Mouse (Mus musculus): ENCODE data around the gene Phldb2. TPM values are rescaled to one million over a fixed set of nuclear protein-coding genes. Genes with fewer than 3 reads are reported as not detected.

The Phldb2 gene
- polyA plus RNA-seq, 1 experiment from 2014 or later: 200 TPM

GRCm38 (mm10) chr16:45762859-45763505 is 190.4 kb downstream of the Phldb2 start:
- in situ Hi-C loops (cut with MboI; ENCODE audit: low pct_unique_long_range_greater_than_20kb): loop anchor here (10.0 kb wide), 1 partner anchor 202 kb away; no protein-coding TSS in a partner anchor
- ChIA-PET CTCF (interaction anchor here (2.8 kb wide), 1 partner anchor 11 kb away, joined by 12 read pairs; no protein-coding TSS in a partner anchor), POLR2A (no interaction called here)
- DNase-seq (ENCODE audit: low read depth, low spot score) (no peak), ATAC-seq (peak; percentile 4)
- no peaks in the 10 kb centered on the region for H3K27me3 ChIP-seq
- TF ChIP-seq CTCF (IDR thresholded peaks at IDR 0.05): no peak

- CTCF ChIA-PET: no interaction called here
- in situ Hi-C loops (cut with MboI; ENCODE audit: low pct_unique_long_range_greater_than_20kb): loop anchor here (10.0 kb wide), 1 partner anchor 203 kb away; no protein-coding TSS in a partner anchor
Measured at GRCm38 (mm10) chr16:45761425-45761824, 192.0 kb downstream of the Phldb2 start.

GRCm38 (mm10) chr16:45758726-45759269 is 194.6 kb downstream of the Phldb2 start:
- H3K27me3 ChIP-seq: no peaks in the 10 kb centered on the region
- ATAC-seq (no peak), DNase-seq (ENCODE audit: low read depth, low spot score) (no peak)
- ChIA-PET POLR2A (no interaction called here), CTCF (interaction anchor here (1.3 kb wide), 1 partner anchor 209 kb away, joined by 3 read pairs; no protein-coding TSS in a partner anchor)
- no peak for TF ChIP-seq CTCF (IDR thresholded peaks at IDR 0.05)
- in situ Hi-C loops (cut with MboI; ENCODE audit: low pct_unique_long_range_greater_than_20kb): no loop called here

More at GRCm38 (mm10) chr16:45761425-45761824, 192.0 kb downstream of the Phldb2 start:
- peak; percentile 50 for TF ChIP-seq CTCF (IDR thresholded peaks at IDR 0.05)
- no peaks in the 10 kb centered on the region for H3K27me3 ChIP-seq
- no peak for ATAC-seq
- no peak for DNase-seq (ENCODE audit: low read depth, low spot score)
- POLR2A ChIA-PET: no interaction called here

- H3K27me3 ChIP-seq: no peaks in the 10 kb centered on the region
- POLR2A ChIA-PET: interaction anchor here (0.6 kb wide), 2 partner anchors 49 to 199 kb away, joined by 3 read pairs; no protein-coding TSS in a partner anchor
- ATAC-seq: no peak
- DNase-seq (ENCODE audit: low read depth, low spot score): no peak
- no peak for TF ChIP-seq CTCF (IDR thresholded peaks at IDR 0.05)
- in situ Hi-C loops (cut with MboI; ENCODE audit: low pct_unique_long_range_greater_than_20kb): no loop called here
- CTCF ChIA-PET: interaction anchor here (0.7 to 1.4 kb wide), 6 partner anchors 8 to 211 kb away, joined by 3 to 7 read pairs (median 3); no protein-coding TSS in a partner anchor
Measured at GRCm38 (mm10) chr16:45757421-45758078, 195.8 kb downstream of the Phldb2 start.

GRCm38 (mm10) chr16:45756855-45757254 is 196.5 kb downstream of the Phldb2 start:
- ATAC-seq (peak; percentile 67), DNase-seq (ENCODE audit: low read depth, low spot score) (no peak)
- H3K27me3 ChIP-seq: no peaks in the 10 kb centered on the region
- ChIA-PET POLR2A (interaction anchor here (0.6 kb wide), 1 partner anchor 50 kb away, joined by 3 read pairs; no protein-coding TSS in a partner anchor), CTCF (interaction anchor here (0.7 to 1.4 kb wide), 7 partner anchors 9 to 212 kb away, joined by 3 to 7 read pairs (median 3); no protein-coding TSS in a partner anchor)
- peak; percentile 69 for TF ChIP-seq CTCF (IDR thresholded peaks at IDR 0.05)
- in situ Hi-C loops (cut with MboI; ENCODE audit: low pct_unique_long_range_greater_than_20kb): no loop called here

- DNase-seq (ENCODE audit: low read depth, low spot score) (no peak), ATAC-seq (no peak)
- TF ChIP-seq CTCF (IDR thresholded peaks at IDR 0.05): peak; percentile 26
- H3K27me3 ChIP-seq: no peaks in the 10 kb centered on the region
- POLR2A ChIA-PET: interaction anchor here (1.0 kb wide), 1 partner anchor 100 kb away, joined by 3 read pairs; no protein-coding TSS in a partner anchor
- CTCF ChIA-PET: interaction anchor here (1.1 kb wide), 1 partner anchor 224 kb away, joined by 3 read pairs; no protein-coding TSS in a partner anchor
- in situ Hi-C loops (cut with MboI; ENCODE audit: low pct_unique_long_range_greater_than_20kb): no loop called here
Measured at GRCm38 (mm10) chr16:45743591-45744144, 209.7 kb downstream of the Phldb2 start.

GRCm38 (mm10) chr16:45742615-45743476 is 210.6 kb downstream of the Phldb2 start, which contains the start of gene Abhd10:
Gene Abhd10, minus strand, starts transcription at chr16:45742955.
- ChIA-PET CTCF (interaction anchor here (1.1 to 1.4 kb wide), 4 partner anchors 11 to 225 kb away, joined by 3 to 4 read pairs (median 3); no protein-coding TSS in a partner anchor), POLR2A (no interaction called here)
- in situ Hi-C loops (cut with MboI; ENCODE audit: low pct_unique_long_range_greater_than_20kb): no loop called here
- peak; percentile 88 for ATAC-seq
- H3K27me3 ChIP-seq: no peaks in the 10 kb centered on the region
- peak; percentile 64 for DNase-seq (ENCODE audit: low read depth, low spot score)
- TF ChIP-seq CTCF (IDR thresholded peaks at IDR 0.05): no peak

GRCm38 (mm10) chr16:45737880-45738279 is 215.5 kb downstream of the Phldb2 start:
- no peak for DNase-seq (ENCODE audit: low read depth, low spot score)
- in situ Hi-C loops (cut with MboI; ENCODE audit: low pct_unique_long_range_greater_than_20kb): no loop called here
- no peaks in the 10 kb centered on the region for H3K27me3 ChIP-seq
- CTCF ChIA-PET: interaction anchor here (0.9 to 1.1 kb wide), 2 partner anchors 9 to 37 kb away, joined by 3 read pairs; no protein-coding TSS in a partner anchor
- no peak for TF ChIP-seq CTCF (IDR thresholded peaks at IDR 0.05)
- POLR2A ChIA-PET: interaction anchor here (0.6 kb wide), 2 partner anchors 12 to 74 kb away, joined by 3 read pairs; no protein-coding TSS in a partner anchor
- ATAC-seq: no peak

GRCm38 (mm10) chr16:45736724-45737123 is 216.7 kb downstream of the Phldb2 start:
- in situ Hi-C loops (cut with MboI; ENCODE audit: low pct_unique_long_range_greater_than_20kb): no loop called here
- POLR2A ChIA-PET: no interaction called here
- no peak for ATAC-seq

More at GRCm38 (mm10) chr16:45736724-45737123, 216.7 kb downstream of the Phldb2 start:
- DNase-seq (ENCODE audit: low read depth, low spot score): no peak
- TF ChIP-seq CTCF (IDR thresholded peaks at IDR 0.05): no peak
- no peaks in the 10 kb centered on the region for H3K27me3 ChIP-seq
- CTCF ChIA-PET: interaction anchor here (1.1 kb wide), 1 partner anchor 35 kb away, joined by 3 read pairs; no protein-coding TSS in a partner anchor
